Mouse (Mus musculus): ENCODE results near the gene Pla2g6. TPM values are rescaled to one million over a fixed set of nuclear protein-coding genes. Genes with fewer than 3 reads are reported as not detected.
A peak's percentile ranks its signal among the peaks of the same experiment; 100 is the strongest.

Pla2g6 gene
- polyA plus RNA-seq, 1 experiment from 2014 or later: 17.0 TPM

- 27% methylated on average over 17 of the region's 17 CpGs for WGBS
Measured at GRCm38 (mm10) chr15:79258521-79258920, 69.7 kb downstream of the Pla2g6 start.

DNA sequence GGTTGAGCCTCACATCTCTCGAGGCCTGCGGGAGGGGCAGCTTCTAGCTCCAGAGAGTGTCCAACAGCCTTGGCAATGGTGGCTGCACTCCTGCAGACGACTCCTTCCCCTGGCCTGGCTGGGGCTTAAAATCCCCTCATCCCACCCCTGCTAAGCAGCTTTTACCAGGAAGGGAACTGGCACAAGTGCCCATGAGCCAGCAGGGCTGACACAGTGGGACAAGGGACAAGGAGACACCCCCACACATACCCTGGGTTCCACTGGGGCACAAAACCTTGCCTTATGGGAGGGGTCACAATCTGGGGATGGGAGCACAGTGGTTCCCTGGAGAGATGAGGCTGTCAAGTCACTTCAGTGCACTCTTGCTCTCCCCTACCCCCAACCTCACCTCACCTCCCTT, 73.5 kb downstream of the Pla2g6 start, which contains the start of gene Slc16a8:
Gene Slc16a8, minus strand, starts transcription at position 101 of the 400 bp plus-strand sequence.
- H3K4me1 ChIP-seq: peaks cover 55% of the 10 kb centered on the region

More at GRCm38 (mm10) chr15:79258521-79258920, 69.7 kb downstream of the Pla2g6 start:
- Histone ChIP-seq H3K36me3 (no peaks in the 10 kb centered on the region), H3K4me1 (peaks cover 47% of the 10 kb centered on the region), H3K27ac (no peak overlapping the region), H3K9me3 (replicated peaks) (no peaks in the 10 kb centered on the region), H3K4me3 (no peak overlapping the region), H3K27me3 (ENCODE audit: low read depth, poor library complexity, severe bottlenecking) (peaks cover 75% of the 10 kb centered on the region)
- no peak for DNase-seq (ENCODE audit: low spot score)

GRCm38 (mm10) chr15:79252580-79252979, 75.6 kb downstream of the Pla2g6 start:
- peaks cover 61% of the 10 kb centered on the region for H3K27me3 ChIP-seq (ENCODE audit: low read depth, poor library complexity, severe bottlenecking)
- H3K27ac ChIP-seq: peak overlapping the region; percentile 71

More for the DNA sequence above, 73.5 kb downstream of the Pla2g6 start, which contains the start of gene Slc16a8:
- Histone ChIP-seq H3K27ac (peak within 1 kb of the TSS; percentile 36; the same call in 1 of the 2 replicates), H3K4me3 (no peak within 1 kb of the TSS), H3K27me3 (ENCODE audit: low read depth, poor library complexity, severe bottlenecking) (peaks cover 75% of the 10 kb centered on the region), H3K9me3 (replicated peaks) (no peaks in the 10 kb centered on the region), H3K36me3 (no peaks in the 10 kb centered on the region)
- WGBS: 51% methylated on average over 3 of the region's 3 CpGs
- DNase-seq (ENCODE audit: low spot score): no peak

GRCm38 (mm10) chr15:79251781-79252491, 76.3 kb downstream of the Pla2g6 start:
- H3K4me3 ChIP-seq: peak overlapping the region; percentile 51
- H3K9me3 ChIP-seq (replicated peaks): no peaks in the 10 kb centered on the region
- H3K27ac ChIP-seq: peak overlapping the region; percentile 71
- H3K36me3 ChIP-seq: peaks cover 22% of the 10 kb centered on the region
- 3% methylated on average over 61 of the region's 61 CpGs for WGBS
- peaks cover 61% of the 10 kb centered on the region for H3K27me3 ChIP-seq (ENCODE audit: low read depth, poor library complexity, severe bottlenecking)
- DNase-seq (ENCODE audit: low spot score): peak; percentile 68
- peaks cover 42% of the 10 kb centered on the region for H3K4me1 ChIP-seq

More at GRCm38 (mm10) chr15:79252580-79252979, 75.6 kb downstream of the Pla2g6 start:
- Histone ChIP-seq H3K4me1 (peaks cover 42% of the 10 kb centered on the region), H3K9me3 (replicated peaks) (no peaks in the 10 kb centered on the region), H3K36me3 (peaks cover 17% of the 10 kb centered on the region), H3K4me3 (peak overlapping the region; percentile 51)
- DNase-seq (ENCODE audit: low spot score): no peak
- WGBS: 33% methylated on average over 24 of the region's 24 CpGs

- no peak overlapping the region for H3K27ac ChIP-seq
- DNase-seq (ENCODE audit: low spot score): no peak
- H3K36me3 ChIP-seq: peaks cover 30% of the 10 kb centered on the region
- H3K9me3 ChIP-seq (replicated peaks): no peaks in the 10 kb centered on the region
- H3K27me3 ChIP-seq (ENCODE audit: low read depth, poor library complexity, severe bottlenecking): peaks cover 61% of the 10 kb centered on the region
- WGBS: 54% methylated on average over 7 of the region's 7 CpGs
- no peak overlapping the region for H3K4me3 ChIP-seq
- peaks cover 42% of the 10 kb centered on the region for H3K4me1 ChIP-seq
Measured at GRCm38 (mm10) chr15:79251168-79251567, 77.0 kb downstream of the Pla2g6 start.

GRCm38 (mm10) chr15:79250236-79250635, 78.0 kb downstream of the Pla2g6 start:
- 77% methylated on average over 2 of the region's 2 CpGs for WGBS
- Histone ChIP-seq H3K27me3 (ENCODE audit: low read depth, poor library complexity, severe bottlenecking) (peaks cover 56% of the 10 kb centered on the region), H3K36me3 (peaks cover 39% of the 10 kb centered on the region), H3K4me1 (peaks cover 42% of the 10 kb centered on the region), H3K9me3 (replicated peaks) (no peaks in the 10 kb centered on the region), H3K27ac (no peak overlapping the region), H3K4me3 (no peak overlapping the region)
- no peak for DNase-seq (ENCODE audit: low spot score)

- Histone ChIP-seq H3K4me1 (peaks cover 8% of the 10 kb centered on the region), H3K4me3 (no peak overlapping the region), H3K27ac (no peak overlapping the region), H3K36me3 (peaks cover 74% of the 10 kb centered on the region), H3K27me3 (ENCODE audit: low read depth, poor library complexity, severe bottlenecking) (peaks cover 7% of the 10 kb centered on the region), H3K9me3 (replicated peaks) (no peaks in the 10 kb centered on the region)
- no peak for DNase-seq (ENCODE audit: low spot score)
- WGBS: 94% methylated on average over 3 of the region's 3 CpGs
Measured at GRCm38 (mm10) chr15:79245321-79245720, 82.9 kb downstream of the Pla2g6 start.

DNA sequence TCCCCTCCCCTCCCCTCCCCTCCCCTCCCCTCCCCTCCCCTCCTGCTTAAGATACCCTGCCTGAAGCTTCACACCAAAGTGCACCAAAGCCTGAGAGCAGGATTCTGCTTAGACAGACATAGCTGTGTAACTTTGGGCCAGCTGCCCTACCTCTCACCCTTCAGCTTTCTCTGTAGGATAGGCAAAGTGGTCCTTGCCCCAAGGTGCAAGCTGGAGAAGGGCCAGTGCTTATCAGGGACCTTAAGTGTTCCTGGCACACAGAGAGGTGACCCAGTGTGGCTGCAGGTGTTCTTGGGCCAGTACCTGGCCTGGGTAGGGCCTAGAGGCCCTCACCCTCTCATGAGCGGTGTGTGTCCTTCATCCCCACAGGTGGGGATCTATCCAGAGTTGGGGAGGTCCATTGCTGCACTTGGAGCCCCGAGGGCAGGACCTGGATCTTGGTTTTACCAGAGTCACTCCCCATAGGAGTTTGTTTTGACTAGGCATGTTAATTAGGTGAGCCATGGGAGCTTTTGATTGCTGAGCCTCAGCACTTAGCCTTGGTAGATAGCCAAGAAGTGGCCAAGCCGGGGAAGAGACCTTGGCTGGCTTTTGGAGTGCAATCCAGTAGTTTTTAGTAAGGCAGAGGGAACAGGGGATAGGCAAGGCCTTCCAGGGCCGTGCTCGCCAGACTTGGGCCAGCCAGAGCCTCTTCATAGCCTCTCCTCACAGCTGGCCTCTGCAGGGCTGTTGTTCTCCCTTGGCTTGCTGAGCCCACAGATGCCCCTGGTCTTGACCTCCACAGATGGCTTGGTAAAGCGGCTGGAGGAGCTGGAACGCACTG, 83.9 kb downstream of the Pla2g6 start:
- 78% methylated on average over 7 of the region's 7 CpGs for WGBS
- no peaks in the 10 kb centered on the region for H3K27me3 ChIP-seq (ENCODE audit: low read depth, poor library complexity, severe bottlenecking)
- peaks cover 8% of the 10 kb centered on the region for H3K4me1 ChIP-seq
- H3K9me3 ChIP-seq (replicated peaks): no peaks in the 10 kb centered on the region
- H3K4me3 ChIP-seq: no peak overlapping the region
- H3K27ac ChIP-seq: no peak overlapping the region
- peaks cover 83% of the 10 kb centered on the region for H3K36me3 ChIP-seq
- no peak for DNase-seq (ENCODE audit: low spot score)

GRCm38 (mm10) chr15:79243234-79244042, 84.8 kb downstream of the Pla2g6 start:
- Histone ChIP-seq H3K27ac (peak overlapping the region; percentile 26; the same call in 1 of the 2 replicates), H3K36me3 (peaks cover 83% of the 10 kb centered on the region), H3K4me1 (peaks cover 8% of the 10 kb centered on the region), H3K27me3 (ENCODE audit: low read depth, poor library complexity, severe bottlenecking) (no peaks in the 10 kb centered on the region), H3K9me3 (replicated peaks) (no peaks in the 10 kb centered on the region), H3K4me3 (0 out of 2 replicates have a peak overlapping the region, but pooled peaks have one; percentile 6)
- peak; percentile 98 for DNase-seq (ENCODE audit: low spot score)
- WGBS: 26% methylated on average over 10 of the region's 10 CpGs

DNA sequence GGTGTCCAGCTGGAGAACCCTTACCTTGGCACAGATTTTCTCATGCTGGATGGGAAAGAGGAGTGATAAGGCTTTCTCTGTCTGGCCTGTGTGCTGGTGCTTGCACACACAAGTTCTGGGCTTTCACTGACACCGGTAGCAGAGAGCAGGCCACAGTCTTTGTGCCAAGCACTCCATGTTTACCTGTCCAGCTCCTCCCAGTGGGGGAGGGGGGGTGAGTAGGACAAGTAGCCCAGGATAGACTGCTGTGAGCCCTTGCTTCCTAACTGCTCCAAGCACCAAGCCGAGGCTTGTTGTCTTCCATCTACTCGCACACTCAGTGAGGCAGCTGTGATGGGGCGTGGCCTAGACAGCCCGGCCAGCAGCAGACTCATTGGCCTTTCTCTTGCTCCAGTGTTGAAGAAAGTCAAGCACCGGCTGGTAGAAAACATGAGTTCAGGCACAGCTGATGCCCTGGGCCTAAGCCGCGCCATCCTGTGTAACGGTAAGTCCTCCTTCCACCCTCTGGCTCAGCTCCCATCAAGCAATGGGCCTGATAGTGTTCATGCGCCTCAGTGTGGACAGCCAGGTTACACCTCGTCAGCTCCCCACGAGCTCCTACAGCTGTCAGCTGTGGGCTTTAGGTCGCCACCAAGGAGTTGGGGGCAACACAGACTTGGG, 85.5 kb downstream of the Pla2g6 start:
- 78% methylated on average over 13 of the region's 13 CpGs for WGBS
- no peak overlapping the region for H3K4me3 ChIP-seq
- DNase-seq (ENCODE audit: low spot score): no peak
- peaks cover 83% of the 10 kb centered on the region for H3K36me3 ChIP-seq
- H3K27ac ChIP-seq: 0 out of 2 replicates have a peak overlapping the region, but pooled peaks have one; percentile 26
- no peaks in the 10 kb centered on the region for H3K27me3 ChIP-seq (ENCODE audit: low read depth, poor library complexity, severe bottlenecking)
- no peaks in the 10 kb centered on the region for H3K9me3 ChIP-seq (replicated peaks)
- peaks cover 8% of the 10 kb centered on the region for H3K4me1 ChIP-seq

DNA sequence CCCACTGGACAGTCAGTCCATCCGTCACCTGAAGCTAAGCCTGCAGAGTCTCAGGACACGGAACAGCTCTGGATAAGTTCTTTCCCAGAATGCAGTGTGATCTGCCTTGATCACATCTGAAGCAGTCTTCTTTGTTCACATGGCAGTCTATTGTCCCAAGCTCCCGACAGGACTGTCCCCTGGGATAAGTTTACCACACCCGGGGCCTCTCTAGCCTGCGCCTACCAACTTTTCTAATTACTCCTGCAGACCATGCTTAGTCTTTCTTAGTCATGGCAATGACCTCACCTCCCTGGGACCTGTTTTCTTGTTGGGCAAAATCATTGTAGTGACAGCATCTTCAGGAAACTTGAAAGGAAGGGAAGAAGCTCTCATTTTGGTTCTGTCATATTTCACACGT, 90.2 kb downstream of the Pla2g6 start:
- H3K27me3 ChIP-seq (ENCODE audit: low read depth, poor library complexity, severe bottlenecking): no peaks in the 10 kb centered on the region
- WGBS: 91% methylated on average over 6 of the region's 6 CpGs
- no peaks in the 10 kb centered on the region for H3K9me3 ChIP-seq (replicated peaks)
- 0 out of 2 replicates have a peak, but pooled peaks cover 1% of the 10 kb centered on the region for H3K4me1 ChIP-seq
- no peak for DNase-seq (ENCODE audit: low spot score)
- no peak overlapping the region for H3K27ac ChIP-seq
- peaks cover 87% of the 10 kb centered on the region for H3K36me3 ChIP-seq
- H3K4me3 ChIP-seq: no peak overlapping the region

All from limb, embryonic 10.5 days (tissue).